Mouse (Mus musculus) cortical plate, adult 2 months (tissue): ENCODE results near the gene Ddx42.

Source experiments
- CTCF ChIP-seq: fragments of 200-500 bp; IDR thresholded peaks from 2 replicates; pipeline ENCODE4 v1.5.1; 2011; ENCODE audit warnings: mild to moderate bottlenecking, control low read depth, low read length; ENCODE audit not compliant: insufficient read depth; ENCODE audit errors: extremely low read depth
- POLR2A ChIP-seq: fragments of 200-500 bp; IDR thresholded peaks from 2 replicates; pipeline ENCODE4 v1.6.1; 2011; ENCODE audit warnings: mild to moderate bottlenecking, low read length, control low read depth; ENCODE audit not compliant: insufficient read depth; ENCODE audit errors: extremely low read depth

DNA sequence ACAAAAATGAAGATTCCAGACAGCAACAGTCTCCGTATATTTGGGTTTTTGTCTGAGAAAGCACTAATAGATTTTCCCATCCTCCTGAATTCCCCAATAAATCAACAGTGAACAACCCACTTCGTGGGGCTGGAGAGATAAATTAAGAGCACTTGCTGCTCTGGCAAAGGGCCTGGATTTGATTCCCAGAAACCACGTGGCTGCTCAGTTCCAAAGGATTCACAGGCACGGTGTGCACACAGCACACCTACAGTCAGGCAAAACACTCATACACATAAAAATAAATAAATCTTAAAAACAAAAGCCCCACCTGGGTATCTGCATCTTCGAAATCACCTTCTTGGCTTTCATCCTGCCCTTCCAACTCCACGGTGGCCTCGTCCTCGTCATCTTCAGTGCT is 4.0 kb upstream of the Ddx42 start:
- no peak for TF ChIP-seq CTCF
- no peak for TF ChIP-seq POLR2A
